9 mouse cellular contexts compared by ENCODE assay signal in genomic region chr2:25328440-25328839, GRCm38 (mm10). TPM values are rescaled to one million over a fixed set of nuclear protein-coding genes. Genes with fewer than 3 reads are reported as not detected.
DNase-seq lines count a peak whose midpoint lies in the region; ATAC-seq and TF ChIP-seq lines count a peak whose summit lies in the region.
"Had no signal": no experiment of that assay in that cellular context is flagged by ENCODE, and none has a peak within 500 bp of the region (broad histone marks: within the 10 kb centered on the region; RNA-seq: fewer than 3 reads in every experiment).

No protein-coding gene starts in this region.

- POLR2A ChIA-PET in Patski (lab: Charles Lee): interaction anchor here (1.1 kb wide), 1 partner anchor 48 kb away, joined by 3 read pairs; no protein-coding TSS in a partner anchor

- no peak overlapping the region for H3K9ac ChIP-seq in ES-Bruce4 (ENCODE audit: low read depth, poor library complexity, severe bottlenecking)
- H3K9ac ChIP-seq: heart, embryonic 13.5 days had no signal

- no peak overlapping the region for H3K27ac ChIP-seq in layer of hippocampus, adult 2 months
- no peak overlapping the region for H3K27ac ChIP-seq in ES-Bruce4 (ENCODE audit: insufficient read depth, low read length)
- H3K27ac ChIP-seq: heart, embryonic 13.5 days had no signal

- no peak for TF ChIP-seq POLR2A in ES-Bruce4 (IDR thresholded peaks at IDR 0.05; ENCODE audit: insufficient read depth, low read length)

- CTCF ChIA-PET in Patski (lab: Charles Lee): interaction anchor here (0.8 to 3.5 kb wide), 5 partner anchors 20 to 65 kb away, joined by 3 to 10 read pairs (median 4); no protein-coding TSS in a partner anchor

- in situ Hi-C loops in Patski (cut with MboI; ENCODE audit: low pct_unique_long_range_greater_than_20kb): no loop called here

- H3K27me3 ChIP-seq in ES-Bruce4 (ENCODE audit: control insufficient read depth, insufficient read depth, low read length, poor library complexity, severe bottlenecking) (no peaks in the 10 kb centered on the region), Patski (peaks cover 19% of the 10 kb centered on the region)

- ATAC-seq in Patski: no peak
- no peak for ATAC-seq in frontal cortex, adult (ENCODE audit: low TSS enrichment)

- no peak for DNase-seq in layer of hippocampus, adult 2 months (ENCODE audit: low spot score in 2 of 2)
- no peak for DNase-seq in layer of hippocampus, adult 9-10 months (ENCODE audit: low spot score)
- no peak for DNase-seq in Patski (ENCODE audit: low read depth, low spot score)
- DNase-seq in induced T-regulatory cell, adult 2 months (ENCODE audit: low read depth): peak; percentile 65
- no peak for DNase-seq in ovary, adult 18-20 months (ENCODE audit: low spot score)

- H3K4me1 ChIP-seq in ES-Bruce4 (ENCODE audit: control insufficient read depth, insufficient read depth, low read length): no peaks in the 10 kb centered on the region

- H3K36me3 ChIP-seq in ES-Bruce4 (ENCODE audit: control insufficient read depth, insufficient read depth, low read length, poor library complexity, severe bottlenecking): no peaks in the 10 kb centered on the region
- H3K36me3 ChIP-seq: heart, embryonic 13.5 days had no signal

- peak; percentile 77 for TF ChIP-seq CTCF in layer of hippocampus, adult 2 months (conservative IDR thresholded peaks at IDR 0.05)
- TF ChIP-seq CTCF in ES-Bruce4 (IDR thresholded peaks at IDR 0.05; ENCODE audit: low read depth, low read length) (peak; percentile 56), Patski (IDR thresholded peaks at IDR 0.05) (peak; percentile 71)

- H3K4me3 ChIP-seq in layer of hippocampus, adult 2 months: no peak overlapping the region
- no peak overlapping the region for H3K4me3 ChIP-seq in ES-Bruce4 (ENCODE audit: low read depth, low read length)
- H3K4me3 ChIP-seq: heart, embryonic 13.5 days; megakaryocyte, embryonic 14.5 days had no signal

- H3K9me3 ChIP-seq in ES-Bruce4 (replicated peaks; ENCODE audit: control insufficient read depth, insufficient read depth, low read length, poor library complexity, severe bottlenecking): no peaks in the 10 kb centered on the region
- H3K9me3 ChIP-seq: heart, embryonic 13.5 days; megakaryocyte, embryonic 14.5 days had no signal

- no peak for TF ChIP-seq EP300 in ES-Bruce4 (IDR thresholded peaks at IDR 0.05; ENCODE audit: insufficient read depth, low read depth, low read length)

RNA-seq across cellular contexts. Expression of gene Man1b1, which starts 3.7 kb away (rescaled TPM):
- total RNA-seq in layer of hippocampus, adult 2 months (2021): 10 to 100 TPM; 56.4 to 58.0 TPM
- polyA plus RNA-seq in ES-Bruce4 (2011; ENCODE audit: insufficient read depth, insufficient read length, low read depth, missing spikeins) (45.6 and 57.3 TPM in 2 replicates), Patski (2021) (75.5 TPM)

RNA-seq across cellular contexts. Expression of gene Grin1, which starts 9.5 kb away (rescaled TPM):
- total RNA-seq in layer of hippocampus, adult 2 months (2021): 100 to 1,000 TPM; 443 to 449 TPM
- polyA plus RNA-seq in ES-Bruce4 (2011; ENCODE audit: insufficient read depth, insufficient read length, low read depth, missing spikeins): 2.7 and 4.2 TPM in 2 replicates
- polyA plus RNA-seq in Patski (2021): 0.08 TPM

RNA-seq across cellular contexts. Expression of gene Dpp7, which starts 27.7 kb away (rescaled TPM):
- total RNA-seq in layer of hippocampus, adult 2 months (2021): 10 to 100 TPM; 32.1 to 36.2 TPM
- polyA plus RNA-seq in ES-Bruce4 (2011; ENCODE audit: insufficient read depth, insufficient read length, low read depth, missing spikeins): 27.8 and 29.4 TPM in 2 replicates
- 58.3 TPM for polyA plus RNA-seq in Patski (2021)

RNA-seq across cellular contexts. Expression of gene Uap1l1, which starts 37.0 kb away (rescaled TPM):
- total RNA-seq in layer of hippocampus, adult 2 months (2021): 10 to 100 TPM; 14.6 to 19.8 TPM
- 49.8 and 51.1 TPM in 2 replicates for polyA plus RNA-seq in ES-Bruce4 (2011; ENCODE audit: insufficient read depth, insufficient read length, low read depth, missing spikeins)
- 108 TPM for polyA plus RNA-seq in Patski (2021)

RNA-seq across cellular contexts. Expression of gene Lrrc26, which starts 38.7 kb away (rescaled TPM):
- not detected for total RNA-seq in layer of hippocampus, adult 2 months (2021)
- polyA plus RNA-seq in ES-Bruce4 (2011; ENCODE audit: insufficient read depth, insufficient read length, low read depth, missing spikeins) (not detected in 2 replicates), Patski (2021) (not detected)
- polyA plus RNA-seq: heart, embryonic 13.5 days had no signal
